Mouse (Mus musculus) olfactory bulb, adult 2 months (tissue): ENCODE results near the gene Zfp710. TPM values are rescaled to one million over a fixed set of nuclear protein-coding genes. Genes with fewer than 3 reads are reported as not detected.
"Not testable (repeated sequence)": the region's sequence is repeated elsewhere in the genome, so short reads cannot be mapped to it uniquely, and the experiment has no call there.

Experiments used
- H3K27ac ChIP-seq: fragments of 200-500 bp; 2 replicates; pipeline ENCODE4 v1.5.1; 2012; ENCODE audit warnings: low read depth, low read length; ENCODE audit not compliant: insufficient read depth
- H3K4me1 ChIP-seq: fragments of 200-500 bp; 2 replicates; pipeline ENCODE4 v1.6.1; 2012; ENCODE audit warnings: low read length; ENCODE audit not compliant: control insufficient read depth, insufficient read depth
- H3K4me3 ChIP-seq: fragments of 200-500 bp; 2 replicates; pipeline ENCODE4 v1.5.1; 2012; ENCODE audit warnings: mild to moderate bottlenecking, low read depth, low read length, moderate library complexity; ENCODE audit not compliant: insufficient read depth
- CTCF ChIP-seq: fragments of 200-500 bp; IDR thresholded peaks from 2 replicates; pipeline ENCODE4 v1.5.1; 2012; ENCODE audit warnings: low read depth, mild to moderate bottlenecking, low read length, moderate library complexity; ENCODE audit not compliant: insufficient read depth
- POLR2A ChIP-seq: fragments of 200-500 bp; IDR thresholded peaks from 2 replicates; pipeline ENCODE4 v1.6.1; 2012; ENCODE audit warnings: mild to moderate bottlenecking, low read depth, low read length, moderate library complexity; ENCODE audit not compliant: insufficient read depth
- WGBS: fragments of 180-500 bp; shearing (Covaris S2); methylation state at CpG from one replicate; pipeline ENCODE4 v1.1.7; 2018; 5-methylcytosine and 5-hydroxymethylcytosine counted together
- polyA plus RNA-seq: library from polyadenylated mRNA; stranded (reverse); fragments of >200 nt; gene quantifications from 2 replicates; pipeline ENCODE4 v1.2.4, GENCODE M21; 2012; ENCODE audit warnings: low replicate concordance; ENCODE audit not compliant: missing spikeins, insufficient read depth, insufficient read length

Gene Zfp710
- polyA plus RNA-seq, 1 experiment = not detected

GRCm38 (mm10) chr7:80032216-80033052, 7.8 kb downstream of the Zfp710 start:
- WGBS = 83% methylated on average over 10 of the region's 10 CpGs
- Histone ChIP-seq H3K4me3 (no peak overlapping the region), H3K4me1 (peaks cover 37% of the 10 kb centered on the region), H3K27ac (no peak overlapping the region)
- TF ChIP-seq POLR2A = no peak
- TF ChIP-seq CTCF = no peak

- 84% methylated on average over 9 of the region's 9 CpGs for WGBS
- H3K4me3 ChIP-seq = no peak overlapping the region
- H3K4me1 ChIP-seq = peaks cover 31% of the 10 kb centered on the region
- no peak for TF ChIP-seq POLR2A
- TF ChIP-seq CTCF = no peak
- no peak overlapping the region for H3K27ac ChIP-seq
These were observed 8.6 kb downstream of the Zfp710 start for GRCm38 (mm10) chr7:80033064-80033717.

GRCm38 (mm10) chr7:80033771-80034170, 9.2 kb downstream of the Zfp710 start:
- Histone ChIP-seq H3K4me3 (no peak overlapping the region), H3K4me1 (peaks cover 28% of the 10 kb centered on the region), H3K27ac (no peak overlapping the region)
- no peak for TF ChIP-seq POLR2A
- TF ChIP-seq CTCF = no peak
- 89% methylated on average over 9 of the region's 9 CpGs for WGBS

- H3K4me3 ChIP-seq = no peak overlapping the region
- peaks cover 32% of the 10 kb centered on the region for H3K4me1 ChIP-seq
- H3K27ac ChIP-seq = no peak overlapping the region
- WGBS = 85% methylated on average over 6 of the region's 6 CpGs
- no peak for TF ChIP-seq CTCF
- TF ChIP-seq POLR2A = no peak
These were observed 10.5 kb downstream of the Zfp710 start for GRCm38 (mm10) chr7:80035086-80035485.

- Histone ChIP-seq H3K4me3 (no peak overlapping the region), H3K4me1 (peaks cover 32% of the 10 kb centered on the region), H3K27ac (no peak overlapping the region)
- WGBS = 76% methylated on average over 4 of the region's 4 CpGs
- TF ChIP-seq CTCF (no peak), POLR2A (no peak)
These were observed 11.1 kb downstream of the Zfp710 start for GRCm38 (mm10) chr7:80035748-80036147.

- peak overlapping the region; percentile 73 for H3K27ac ChIP-seq
- no peak overlapping the region for H3K4me3 ChIP-seq
- TF ChIP-seq CTCF (no peak), POLR2A (no peak)
- WGBS = 65% methylated on average over 8 of the region's 8 CpGs
- peaks cover 20% of the 10 kb centered on the region; the same call in 1 of the 2 replicates for H3K4me1 ChIP-seq
These were observed 15.1 kb downstream of the Zfp710 start for GRCm38 (mm10) chr7:80039699-80040098.

GRCm38 (mm10) chr7:80044170-80044569, 19.6 kb downstream of the Zfp710 start:
- Histone ChIP-seq H3K4me1 (peaks cover 10% of the 10 kb centered on the region; the same call in 1 of the 2 replicates), H3K4me3 (no peak overlapping the region), H3K27ac (no peak overlapping the region)
- 80% methylated on average over 7 of the region's 7 CpGs for WGBS
- TF ChIP-seq POLR2A (no peak), CTCF (no peak)

GRCm38 (mm10) chr7:80047041-80047440, 22.4 kb downstream of the Zfp710 start:
- 95% methylated on average over 4 of the region's 4 CpGs for WGBS
- Histone ChIP-seq H3K27ac (no peak overlapping the region), H3K4me3 (no peak overlapping the region), H3K4me1 (peaks cover 3% of the 10 kb centered on the region; the same call in 1 of the 2 replicates)
- no peak for TF ChIP-seq CTCF
- TF ChIP-seq POLR2A = no peak

GRCm38 (mm10) chr7:80049746-80050145, 25.1 kb downstream of the Zfp710 start:
- H3K27ac ChIP-seq = no peak overlapping the region
- H3K4me3 ChIP-seq = no peak overlapping the region
- TF ChIP-seq POLR2A (no peak), CTCF (no peak)
- WGBS = 45% methylated on average over 2 of the region's 2 CpGs
- H3K4me1 ChIP-seq = peaks cover 11% of the 10 kb centered on the region; the same call in 1 of the 2 replicates

- H3K4me3 ChIP-seq, H3K27ac ChIP-seq: not testable (repeated sequence)
- peaks cover 12% of the 10 kb centered on the region; the same call in 1 of the 2 replicates for H3K4me1 ChIP-seq
- WGBS = 98% methylated on average over 1 of the region's 1 CpGs
These were observed 25.8 kb downstream of the Zfp710 start for GRCm38 (mm10) chr7:80050382-80050781.
